Mouse (Mus musculus): ENCODE measurements around the gene Slc4a4.

The Slc4a4 gene

GRCm38 (mm10) chr5:89014782-89015181 lies 128.2 kb downstream of the Slc4a4 start:
- DNase-seq: no peak

GRCm38 (mm10) chr5:89015878-89016277 lies 129.3 kb downstream of the Slc4a4 start:
- DNase-seq: no peak

DNA sequence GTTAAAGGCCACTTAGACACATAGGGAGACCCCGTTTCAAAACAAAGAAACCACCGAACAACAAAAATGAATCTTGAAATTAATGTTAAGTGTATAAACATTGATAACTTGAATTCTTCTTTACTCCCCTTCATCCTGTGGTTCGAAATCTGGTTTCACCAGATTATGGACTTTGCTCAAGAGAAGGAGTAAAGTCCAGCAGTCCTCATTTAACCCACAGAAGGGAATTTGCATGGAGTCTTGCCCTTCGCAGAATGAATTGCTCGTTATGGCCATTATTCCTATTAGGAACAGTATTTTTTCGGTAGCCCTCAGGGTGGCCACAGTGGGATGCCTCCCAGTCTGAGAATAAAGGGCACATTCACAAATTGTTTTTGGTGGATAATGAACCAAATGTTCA lies 131.9 kb downstream of the Slc4a4 start:
- no peak for DNase-seq

DNA sequence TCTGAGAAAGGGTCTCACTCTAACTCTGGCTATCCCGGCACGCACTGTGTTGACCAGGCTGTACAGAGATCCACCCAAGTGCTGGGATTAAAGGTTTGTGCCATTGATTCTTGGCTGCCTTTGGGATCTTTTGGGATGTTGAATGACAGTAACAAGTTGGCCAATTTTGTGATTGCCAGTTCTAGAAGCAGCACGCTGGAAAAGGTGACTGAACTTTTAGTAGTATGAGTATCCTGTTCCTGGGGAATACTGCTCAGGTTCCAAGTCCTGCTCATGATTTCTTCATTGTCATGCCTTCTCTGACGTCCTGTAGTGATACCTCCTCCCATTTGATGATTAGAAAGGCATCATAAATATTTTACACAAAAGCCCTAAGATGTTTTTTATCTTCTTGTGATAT lies 137.8 kb downstream of the Slc4a4 start:
- DNase-seq: no peak

DNA sequence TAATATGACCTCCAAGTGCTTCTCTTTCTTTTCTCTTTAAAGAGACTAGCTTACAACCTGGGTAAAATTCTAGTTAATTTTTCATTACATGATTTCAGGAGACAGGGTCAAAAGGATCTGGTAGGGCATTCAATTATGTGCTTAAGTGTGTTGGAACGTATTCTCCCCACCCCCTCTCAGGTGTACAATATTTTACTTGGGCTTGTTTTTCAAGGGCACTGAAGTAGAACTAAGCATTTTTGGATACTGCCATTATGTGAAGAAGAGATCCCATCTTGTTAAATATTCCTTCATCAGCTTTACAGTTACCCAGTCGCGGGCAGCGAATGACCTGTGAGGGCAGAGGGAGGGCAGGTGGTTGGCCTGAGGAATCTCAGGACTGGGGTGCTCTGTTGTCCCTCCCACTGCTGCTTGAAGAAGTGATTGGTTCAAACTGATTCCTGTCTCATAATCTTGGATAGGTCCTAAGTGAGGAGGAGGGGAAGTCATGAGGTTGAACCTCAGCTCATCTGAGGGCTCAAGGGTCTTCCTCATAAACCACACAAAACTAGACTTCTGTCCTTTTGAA lies 141.0 kb downstream of the Slc4a4 start:
- DNase-seq: no peak

DNA sequence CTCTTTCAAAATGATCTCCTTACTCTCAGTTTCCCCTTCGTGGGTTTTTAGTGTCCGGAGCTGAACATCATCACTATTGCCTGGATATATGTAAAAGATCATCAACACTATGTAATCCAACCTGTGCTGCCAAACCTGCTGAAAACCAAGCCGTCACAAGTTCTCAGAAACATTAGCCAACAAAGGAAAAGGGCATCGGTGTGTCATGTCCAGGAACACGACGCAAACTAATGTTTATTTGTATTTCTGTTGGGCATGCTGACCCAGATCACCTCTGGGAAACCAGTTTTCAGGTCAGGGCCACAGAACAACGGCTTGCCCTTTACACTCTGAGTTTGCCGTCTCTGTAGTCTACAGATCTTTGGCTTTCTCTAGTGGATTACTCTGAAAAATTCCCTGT lies 146.0 kb downstream of the Slc4a4 start:
- DNase-seq: no peak

DNA sequence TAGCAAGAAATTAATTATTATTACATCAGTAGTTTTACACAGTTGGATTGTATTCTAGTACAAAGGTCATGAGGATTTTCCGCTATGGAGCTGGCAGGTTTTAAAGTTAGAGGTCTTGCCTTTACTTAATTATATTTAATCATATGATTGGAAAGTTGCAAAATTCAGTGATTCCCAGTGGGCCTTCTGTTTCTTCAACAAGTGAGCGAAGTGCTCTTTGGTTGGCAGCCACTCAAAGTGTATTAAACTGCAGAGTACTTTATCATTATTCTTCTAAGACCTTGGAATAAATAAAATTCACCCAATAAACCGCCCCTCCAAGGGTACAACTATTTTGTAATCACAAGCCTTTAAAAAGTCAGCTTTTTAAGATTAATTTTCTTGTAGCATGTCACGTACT lies 146.6 kb downstream of the Slc4a4 start:
- peak; percentile 89 for DNase-seq

DNA sequence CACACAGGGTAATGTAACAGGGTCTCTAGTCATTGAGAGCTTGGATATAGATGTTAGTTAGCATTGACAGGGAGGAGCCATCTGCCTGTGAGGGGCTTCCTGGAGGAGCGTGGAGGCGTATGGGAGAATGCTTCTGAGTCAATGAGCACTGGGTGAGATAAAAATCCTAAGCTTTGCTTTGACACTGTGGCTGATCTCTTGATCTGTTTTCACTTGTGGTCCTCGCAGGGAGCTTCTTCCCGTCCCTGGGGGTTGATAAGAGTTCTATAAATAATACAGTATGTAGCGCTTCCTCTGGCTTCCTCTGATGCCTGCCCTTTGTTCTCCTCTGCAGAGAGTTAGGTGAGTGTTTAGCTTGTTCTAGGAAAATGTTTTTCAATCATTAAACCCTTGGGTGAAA lies 149.5 kb downstream of the Slc4a4 start:
- DNase-seq: no peak

DNA sequence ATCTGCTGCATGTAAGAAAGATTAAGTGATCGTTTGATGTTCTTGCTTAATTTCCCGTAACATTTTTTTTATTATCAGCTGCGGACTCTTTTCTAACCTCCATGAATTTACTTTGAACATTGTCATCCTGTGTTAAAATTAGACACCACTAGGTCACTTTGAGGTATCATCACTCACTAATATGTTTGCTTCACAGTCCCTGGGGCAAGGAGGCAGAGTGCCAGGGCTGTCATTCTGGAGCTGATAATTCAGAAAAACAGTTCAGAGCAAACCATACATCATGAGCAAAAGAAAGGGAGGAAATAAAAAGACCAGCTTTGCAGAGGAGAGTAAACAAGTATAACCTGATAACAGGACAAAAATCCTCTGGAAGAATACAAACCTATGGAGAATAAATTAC lies 154.2 kb downstream of the Slc4a4 start:
- no peak for DNase-seq

DNA sequence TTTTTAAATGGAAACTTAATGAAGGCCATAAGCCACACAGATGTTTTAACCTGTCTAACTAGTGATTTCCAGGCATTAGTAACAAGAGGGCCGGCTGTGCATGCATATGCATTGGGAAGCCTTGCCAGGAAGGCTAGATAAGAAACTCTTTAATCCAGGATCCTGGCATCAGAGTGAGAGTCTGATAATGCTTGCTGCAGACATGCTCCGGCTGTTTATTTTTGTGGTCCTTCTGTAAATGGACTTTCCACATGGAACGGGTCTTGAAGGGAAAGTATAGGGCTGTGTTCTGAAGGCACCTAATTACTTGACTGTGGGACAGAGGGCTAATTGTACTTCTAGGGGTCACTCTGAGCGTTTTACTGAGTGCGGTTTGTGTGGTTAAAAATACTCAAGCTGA lies 157.2 kb downstream of the Slc4a4 start:
- DNase-seq: no peak

DNA sequence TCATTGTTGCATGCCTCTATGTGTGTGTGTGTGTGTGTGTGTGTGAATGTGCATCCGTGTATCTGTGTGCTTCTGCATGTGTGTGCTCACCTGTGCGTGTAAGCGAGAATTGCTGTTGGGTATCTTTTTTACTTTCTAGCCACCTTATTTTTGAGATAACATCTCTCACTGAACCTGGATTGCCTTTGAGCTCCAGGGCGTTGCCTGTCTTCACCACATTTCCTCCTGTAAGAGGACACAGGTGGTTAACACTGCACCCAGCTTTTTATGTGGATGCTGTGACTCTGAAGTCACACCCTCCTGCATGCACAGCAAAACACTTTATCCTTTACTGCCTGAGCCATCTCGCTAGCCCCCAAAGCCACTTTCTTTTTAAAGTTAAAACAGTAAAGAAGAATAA lies 158.2 kb downstream of the Slc4a4 start:
- DNase-seq: no peak

GRCm38 (mm10) chr5:89051577-89051976 lies 165.0 kb downstream of the Slc4a4 start:
- DNase-seq: no peak

GRCm38 (mm10) chr5:89052230-89052629 lies 165.6 kb downstream of the Slc4a4 start:
- DNase-seq: no peak

DNA sequence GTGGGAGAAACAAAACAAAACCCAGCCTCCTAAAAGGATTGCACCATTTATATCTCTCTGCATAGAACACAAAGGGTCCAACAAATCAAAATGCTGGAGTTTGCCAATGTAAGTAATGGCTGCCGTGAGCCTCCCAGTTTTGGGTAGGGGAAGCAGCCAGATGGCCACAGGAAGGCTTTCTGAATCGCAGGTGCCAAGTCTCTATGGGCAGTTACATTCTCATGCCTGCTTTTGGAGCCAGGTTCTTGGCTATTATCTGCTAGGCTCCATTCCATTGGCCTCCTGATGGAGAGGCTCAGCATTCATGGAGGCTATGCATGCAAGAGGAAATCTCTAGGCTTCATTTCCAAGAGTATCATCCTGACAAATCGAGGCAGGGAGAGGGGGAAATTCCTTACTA lies 169.0 kb downstream of the Slc4a4 start:
- DNase-seq: no peak

- no peak for DNase-seq
Observed at GRCm38 (mm10) chr5:89056370-89056769, 169.8 kb downstream of the Slc4a4 start.

DNA sequence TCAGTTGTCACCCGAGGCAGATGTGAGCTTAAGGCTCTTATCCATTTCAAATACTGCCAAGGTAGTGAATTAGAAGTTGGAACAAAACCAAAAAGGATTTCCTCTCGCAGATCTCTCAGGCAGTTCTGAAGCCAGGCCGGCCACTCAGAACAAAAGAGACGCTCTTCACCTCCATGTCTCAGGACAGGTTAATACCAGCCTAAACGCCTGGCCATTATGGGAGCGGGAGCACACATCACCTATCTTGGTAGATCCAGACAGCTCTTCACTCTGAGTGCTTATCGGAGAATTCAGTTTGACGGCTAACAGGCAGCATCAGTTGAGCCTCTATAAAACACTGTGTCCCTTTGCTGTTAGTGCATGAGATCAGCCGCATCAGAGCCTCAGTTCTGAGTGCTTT lies 174.5 kb downstream of the Slc4a4 start:
- DNase-seq: no peak

DNA sequence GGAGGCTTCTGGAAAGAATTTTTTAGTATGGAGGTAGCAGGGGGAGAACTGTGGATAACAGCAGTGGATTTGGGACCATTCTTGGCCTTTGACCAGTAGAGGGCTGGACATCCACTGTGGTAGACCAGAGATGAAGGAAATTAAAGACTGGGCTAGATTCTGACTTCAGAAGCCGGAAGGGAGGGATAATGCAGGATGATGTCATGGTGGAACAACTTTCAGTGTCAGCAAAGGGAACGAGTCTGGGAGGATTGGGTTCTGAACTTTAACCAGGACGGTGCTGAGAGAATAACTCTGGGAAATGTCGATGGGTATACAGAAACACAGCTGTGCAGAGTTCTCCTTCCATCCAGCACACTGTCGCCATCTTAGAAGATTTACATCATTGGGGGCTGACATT lies 175.7 kb downstream of the Slc4a4 start:
- DNase-seq: no peak

- DNase-seq: peak; percentile 35
Observed at GRCm38 (mm10) chr5:89067111-89067510, 180.5 kb downstream of the Slc4a4 start.

- peak; percentile 85 for DNase-seq
Observed at GRCm38 (mm10) chr5:89068072-89068471, 181.5 kb downstream of the Slc4a4 start.

DNA sequence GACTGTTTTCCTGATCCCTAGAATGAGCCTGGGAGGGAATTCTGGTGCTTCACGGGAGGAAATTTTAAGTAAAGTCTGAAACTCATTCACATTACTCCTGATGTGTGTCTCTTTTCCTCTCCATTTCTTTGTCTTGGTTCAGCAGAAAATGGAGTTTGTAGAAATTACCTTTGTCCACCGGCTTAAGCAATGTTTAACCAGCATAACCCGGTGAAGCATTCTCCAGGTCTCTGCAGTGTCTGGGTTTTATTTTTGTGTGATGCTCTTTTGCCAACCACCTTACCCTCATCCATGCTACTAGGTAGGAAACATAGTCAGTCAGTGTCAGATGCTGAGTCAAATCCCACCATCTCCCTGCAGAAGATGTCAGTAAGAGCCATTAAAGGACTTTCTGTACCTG lies 183.4 kb downstream of the Slc4a4 start:
- peak; percentile 13 for DNase-seq

DNA sequence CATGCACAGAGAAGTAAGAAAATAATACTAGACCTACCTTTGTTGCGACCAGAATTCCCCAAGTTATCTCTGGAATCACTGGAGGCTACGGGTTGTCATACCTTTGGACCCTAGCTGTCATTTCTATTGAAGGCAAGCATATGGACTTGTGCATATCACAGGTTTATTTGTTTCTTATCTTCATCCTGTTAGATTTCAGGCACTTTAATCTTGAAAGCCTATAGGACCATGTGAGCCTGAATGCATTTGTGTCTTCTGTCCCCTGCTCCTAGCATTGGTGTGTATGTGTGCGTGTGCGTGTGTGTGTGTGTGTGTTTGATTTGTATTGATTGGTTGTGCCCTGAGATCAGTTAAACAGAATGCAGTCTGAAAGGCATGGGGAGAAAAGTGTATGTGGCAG lies 185.3 kb downstream of the Slc4a4 start:
- no peak for DNase-seq

DNA sequence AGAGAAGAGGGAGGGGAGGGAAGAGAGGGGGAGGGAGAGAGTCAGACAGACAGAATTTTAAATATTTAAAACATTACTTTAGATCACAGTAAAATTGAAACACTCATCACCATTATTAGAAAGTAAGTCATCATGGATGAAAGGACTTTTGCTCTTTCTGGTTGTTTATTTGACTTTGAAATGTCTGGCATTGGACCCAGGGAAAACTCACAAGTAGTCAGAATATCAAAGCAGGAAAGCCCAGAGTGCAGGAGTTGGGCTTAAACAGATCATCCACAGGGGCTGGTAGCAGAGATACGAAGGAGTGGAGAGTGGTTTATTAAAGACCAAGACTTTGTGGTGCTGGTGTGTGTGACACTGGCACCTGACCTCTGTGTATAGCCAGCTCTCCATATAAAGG lies 191.1 kb downstream of the Slc4a4 start:
- peak; percentile 49 for DNase-seq

GRCm38 (mm10) chr5:89083476-89083875 lies 196.9 kb downstream of the Slc4a4 start:
- peak; percentile 36 for DNase-seq

GRCm38 (mm10) chr5:89087916-89088315 lies 201.3 kb downstream of the Slc4a4 start:
- peak; percentile 45 for DNase-seq

GRCm38 (mm10) chr5:89088462-89088861 lies 201.8 kb downstream of the Slc4a4 start:
- peak; percentile 76 for DNase-seq

DNA sequence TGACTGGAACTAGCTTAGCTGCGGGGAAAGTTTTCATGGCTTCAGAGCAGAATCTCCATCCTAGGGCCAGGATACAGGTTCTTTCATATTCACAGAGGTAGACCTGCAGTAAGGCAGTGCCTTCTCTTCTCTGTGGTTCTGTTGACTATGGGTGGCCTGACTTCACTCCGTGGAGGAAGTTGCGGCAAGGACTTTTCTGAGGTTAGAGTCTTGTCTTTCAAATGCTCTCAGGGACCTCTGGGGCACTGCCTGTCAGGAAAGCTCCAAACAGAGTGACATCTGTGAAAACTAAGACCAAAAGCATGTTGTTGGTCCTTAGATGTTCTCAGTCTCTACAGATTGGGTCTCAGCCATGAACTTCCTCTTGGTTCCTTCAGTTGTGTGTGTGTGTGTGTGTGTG lies 203.5 kb downstream of the Slc4a4 start:
- peak; percentile 36 for DNase-seq

Measured in heart, adult 11 months (tissue).